Mouse (Mus musculus) megakaryocyte, embryonic 14.5 days (primary cell): ENCODE measurements at regions not wholly inside any gene's neighbourhood (a gene's known extent, or its start where the extent isn't known, plus 50 kb on each side); places are given as distances from the start of the nearest gene placed in this dataset.

Experiments used
- FLI1 ChIP-seq: IDR thresholded peaks from 2 replicates; pipeline ENCODE4 v1.6.1; 2012; ENCODE audit warnings: low read length, inconsistent platforms, mixed read lengths
- GATA1 ChIP-seq: IDR thresholded peaks from 3 replicates; pipeline ENCODE4 v1.6.1; 2012; ENCODE audit warnings: mixed read lengths, low read length, inconsistent platforms, borderline replicate concordance

- TF ChIP-seq GATA1 (no peak), FLI1 (no peak)
Measured at GRCm38 (mm10) chr13:8056122-8056818, 146.4 kb upstream of the Adarb2 start.
